Mouse (Mus musculus) heart, adult 2 months (tissue): Measurements from ENCODE around the gene Tmem165.

Experiments used
- CTCF ChIP-seq: fragments of 200-600 bp; IDR thresholded peaks from 2 replicates; pipeline ENCODE4 v1.8.1; 2022; ENCODE audit warnings: antibody characterized with exemption, mild to moderate bottlenecking, moderate library complexity
- POLR2A ChIP-seq: fragments of 200-500 bp; IDR thresholded peaks from 2 replicates; pipeline ENCODE4 v1.6.1; 2011; ENCODE audit warnings: mild to moderate bottlenecking, low read depth, low read length, control low read depth; ENCODE audit not compliant: insufficient read depth

DNA sequence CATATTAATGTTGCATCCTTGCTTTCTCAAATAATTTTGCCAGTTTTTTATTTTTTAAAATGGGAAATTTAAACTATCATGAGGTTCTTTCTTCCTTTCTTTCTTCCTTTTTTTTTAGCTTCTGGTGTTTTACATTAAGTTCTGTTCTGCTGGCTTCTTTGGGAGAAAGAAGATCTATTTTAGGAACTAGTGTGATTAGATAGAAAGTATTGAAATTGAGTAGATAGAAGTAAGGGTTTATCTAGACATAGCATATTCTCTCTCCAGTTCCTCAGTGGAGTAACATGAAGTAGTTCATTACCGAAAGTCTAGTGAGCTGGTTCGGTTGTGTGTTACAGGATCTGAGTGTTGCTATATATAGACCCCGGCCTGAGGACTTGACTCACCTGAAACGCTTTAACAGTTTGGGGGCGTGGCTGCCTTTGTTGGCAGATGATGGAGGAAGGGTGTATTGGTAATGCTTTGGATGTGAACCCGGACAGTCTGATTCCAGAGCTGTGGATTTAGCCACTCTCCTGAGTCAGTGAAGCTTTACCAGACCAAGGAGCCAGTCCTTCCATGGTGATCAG is 10.8 kb downstream of the Tmem165 start:
- TF ChIP-seq CTCF = no peak
- no peak for TF ChIP-seq POLR2A
